Comparison of ENCODE assay signal across 24 mouse cellular contexts in the genomic region with DNA sequence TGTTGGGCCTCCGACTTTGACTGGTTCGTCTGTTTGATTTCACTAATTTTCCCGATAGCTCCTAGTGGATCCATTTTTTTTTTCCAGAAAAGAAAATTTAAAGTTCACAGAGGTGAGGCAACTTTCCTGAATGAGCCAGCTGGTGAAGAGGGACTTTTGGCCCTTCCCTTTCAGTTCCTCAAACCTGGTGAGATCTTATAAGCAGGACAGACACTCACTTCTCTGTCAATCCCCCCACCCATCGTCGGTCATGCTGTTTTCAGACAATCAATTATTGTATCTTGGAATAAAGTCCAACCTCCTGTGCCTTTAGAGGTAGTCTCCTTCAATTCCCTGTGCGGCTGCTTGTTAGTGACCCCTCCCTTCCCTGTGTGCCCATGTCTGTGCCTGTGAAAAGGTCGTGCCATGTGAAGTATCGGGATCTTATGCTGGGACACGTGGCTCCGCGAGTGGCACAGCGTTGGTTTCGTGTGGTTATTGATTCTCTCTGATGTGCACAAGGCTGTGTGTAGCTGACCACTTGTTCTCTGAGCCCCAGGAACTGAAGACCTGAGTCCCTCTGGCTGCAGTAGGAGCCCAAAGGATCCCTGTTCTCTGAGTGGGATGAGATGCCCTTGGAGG. TPM values are rescaled to one million over a fixed set of nuclear protein-coding genes. Genes with fewer than 3 reads are reported as not detected.
DNase-seq lines count a peak whose midpoint lies in the region; TF ChIP-seq lines count a peak whose summit lies in the region.
"Had no signal": no experiment of that assay in that cellular context is flagged by ENCODE, and none has a peak within 500 bp of the region (broad histone marks: within the 10 kb centered on the region; RNA-seq: fewer than 3 reads in every experiment).

No protein-coding gene starts in this region.

- WGBS in heart, adult 2 months = 92% methylated on average over 13 of the region's 13 CpGs
- WGBS in spleen, adult 2 months = 82% methylated on average over 13 of the region's 13 CpGs

- no peak overlapping the region for H3K27ac ChIP-seq in heart, adult 2 months
- H3K27ac ChIP-seq in spleen, adult 2 months (ENCODE audit: insufficient read depth, low read length) = peak overlapping the region; percentile 15; the same call in 1 of the 2 replicates
- H3K27ac ChIP-seq in CH12.LX (ENCODE audit: insufficient read depth, low read depth) = peak overlapping the region; percentile 11; the same call in 1 of the 2 replicates
- H3K27ac ChIP-seq: embryonic facial prominence, embryonic 12.5 days; forebrain, embryonic 12.5 days; heart, embryonic 10.5 days; heart, embryonic 13.5 days; hindbrain, embryonic 14.5 days had no signal

- H3K36me3 ChIP-seq in heart, adult 2 months (ENCODE audit: control insufficient read depth, insufficient read depth, low read length) = no peaks in the 10 kb centered on the region
- H3K36me3 ChIP-seq in spleen, adult 2 months (ENCODE audit: control insufficient read depth, insufficient read depth, low read length) = no peaks in the 10 kb centered on the region
- no peaks in the 10 kb centered on the region for H3K36me3 ChIP-seq in CH12.LX (replicated peaks in 1 of 2; ENCODE audit: control insufficient read depth in 1 of 2, insufficient read depth in 1 of 2, low read length in 1 of 2)
- H3K36me3 ChIP-seq: embryonic facial prominence, embryonic 12.5 days; embryonic facial prominence, embryonic 15.5 days; forebrain, embryonic 12.5 days; heart, embryonic 10.5 days; heart, embryonic 13.5 days had no signal

- no peaks in the 10 kb centered on the region for H3K79me2 ChIP-seq in heart, adult 2 months (replicated peaks; ENCODE audit: control insufficient read depth, insufficient read depth, low read length)
- no peaks in the 10 kb centered on the region for H3K79me2 ChIP-seq in CH12.LX (replicated peaks; ENCODE audit: control insufficient read depth, extremely low read depth, insufficient read depth, poor library complexity, severe bottlenecking)

- no peaks in the 10 kb centered on the region for H3K27me3 ChIP-seq in heart, adult 2 months (ENCODE audit: control insufficient read depth, insufficient read depth, low read length)
- H3K27me3 ChIP-seq in spleen, adult 2 months (ENCODE audit: control insufficient read depth, insufficient read depth, low read length) = no peaks in the 10 kb centered on the region
- H3K27me3 ChIP-seq in CH12.LX (replicated peaks) = no peaks in the 10 kb centered on the region
- H3K27me3 ChIP-seq: embryonic facial prominence, embryonic 12.5 days; embryonic facial prominence, embryonic 15.5 days; forebrain, embryonic 12.5 days; heart, embryonic 13.5 days had no signal

- dilution Hi-C loops in CH12.LX (cut with MboI; ENCODE audit: extremely low pct_ligation_motif_present, extremely low pct_unique_long_range_greater_than_20kb, low sequenced_read_pairs) = no loop called here

- no peaks in the 10 kb centered on the region for H3K9me3 ChIP-seq in CH12.LX (replicated peaks; ENCODE audit: low read length)
- H3K9me3 ChIP-seq: embryonic facial prominence, embryonic 12.5 days; embryonic facial prominence, embryonic 15.5 days; forebrain, embryonic 12.5 days; heart, embryonic 10.5 days; heart, embryonic 13.5 days had no signal

- TF ChIP-seq EP300 in heart, adult 2 months (IDR thresholded peaks at IDR 0.05; ENCODE audit: insufficient read depth, low read depth, low read length) = no peak
- TF ChIP-seq EP300 in CH12.LX (IDR thresholded peaks at IDR 0.05; ENCODE audit: low read length) = peak; percentile 93

- in situ Hi-C loops in CH12.LX (cut with MboI; ENCODE audit: low pct_ligation_motif_present, low pct_unique_long_range_greater_than_20kb, low sequenced_read_pairs) = no loop called here

- H3K4me1 ChIP-seq in heart, adult 2 months (ENCODE audit: control insufficient read depth, insufficient read depth, low read length) = peaks cover 13% of the 10 kb centered on the region
- peaks cover 28% of the 10 kb centered on the region; the same call in 1 of the 2 replicates for H3K4me1 ChIP-seq in spleen, adult 2 months (ENCODE audit: control insufficient read depth, insufficient read depth, insufficient read length)
- peaks cover 25 to 44% of the 10 kb centered on the region in 2 experiments for H3K4me1 ChIP-seq in CH12.LX (ENCODE audit: control insufficient read depth in 1 of 2, insufficient read depth in 2 of 2)
- H3K4me1 ChIP-seq: embryonic facial prominence, embryonic 12.5 days; forebrain, embryonic 12.5 days had no signal

- H3K4me2 ChIP-seq in CH12.LX (ENCODE audit: insufficient read depth, low read depth, poor library complexity, severe bottlenecking) = peak overlapping the region; percentile 48
- H3K4me2 ChIP-seq: embryonic facial prominence, embryonic 12.5 days; embryonic facial prominence, embryonic 15.5 days; forebrain, embryonic 12.5 days; heart, embryonic 13.5 days; hindbrain, embryonic 14.5 days had no signal

- intact Hi-C loops in heart, adult 2 months (cut with DNase I) = no loop called here

- no peak for TF ChIP-seq POLR2A in heart, adult 2 months (IDR thresholded peaks at IDR 0.05; ENCODE audit: insufficient read depth, low read depth, low read length)
- no peak for TF ChIP-seq POLR2A in spleen, adult 2 months (IDR thresholded peaks at IDR 0.05; ENCODE audit: low read depth, low read length)
- TF ChIP-seq POLR2A in CH12.LX (IDR thresholded peaks at IDR 0.05; ENCODE audit: low read depth, low read length) = no peak

- H3K9ac ChIP-seq in heart, adult 2 months (ENCODE audit: low read depth, low read length) = no peak overlapping the region
- no peak overlapping the region for H3K9ac ChIP-seq in CH12.LX (ENCODE audit: insufficient read depth, low read depth)
- H3K9ac ChIP-seq: embryonic facial prominence, embryonic 12.5 days; embryonic facial prominence, embryonic 15.5 days; forebrain, embryonic 12.5 days; heart, embryonic 13.5 days; hindbrain, embryonic 14.5 days had no signal

- no peak for TF ChIP-seq CTCF in heart, adult 2 months (IDR thresholded peaks at IDR 0.05)
- TF ChIP-seq CTCF in spleen, adult 2 months (IDR thresholded peaks at IDR 0.05; ENCODE audit: extremely low read depth, insufficient read depth, insufficient read length, insufficient replicate concordance) = no peak
- no peak for TF ChIP-seq CTCF in CH12.LX (conservative IDR thresholded peaks at IDR 0.05 in 1 of 2, IDR thresholded peaks at IDR 0.05 in 1 of 2; ENCODE audit: low read depth in 2 of 2, low read length in 2 of 2)

- DNase-seq in heart, adult 11 months = peak; percentile 84
- no peak for DNase-seq in heart, adult 2 months
- peak in 1 of 2 experiments; percentile 31 for DNase-seq in spleen, adult 2 months (ENCODE audit: low read depth in 1 of 2, low spot score in 2 of 2)
- no peak for DNase-seq in spleen, postnatal 14 days (ENCODE audit: low spot score in 2 of 2)
- peak; percentile 49 for DNase-seq in CH12.LX (ENCODE audit: extremely low read depth)
- DNase-seq in adrenal gland, adult 2 months = no peak
- no peak for DNase-seq in embryo, embryonic 10 days (ENCODE audit: low spot score)
- DNase-seq: adrenal gland, postnatal 10 days; adrenal gland, postnatal 36 days; cerebellum, adult 18-20 months; cerebellum, adult 9-10 months; cerebellum, postnatal 14 days; gastrocnemius, postnatal 10 days; gastrocnemius, postnatal 36 days; heart, adult 18-20 months; heart, postnatal 14 days; heart, postnatal 4 days had no signal

- no peak; the same call in 1 of the 2 replicates for TF ChIP-seq RAD21 in CH12.LX (IDR thresholded peaks at IDR 0.05; ENCODE audit: low read depth, low read length)

- no peak overlapping the region for H3K4me3 ChIP-seq in heart, adult 2 months
- no peak overlapping the region for H3K4me3 ChIP-seq in spleen, adult 2 months (ENCODE audit: extremely low read depth, insufficient read depth, insufficient read length)
- H3K4me3 ChIP-seq in CH12.LX (replicated peaks in 1 of 3; ENCODE audit: low read depth in 2 of 3, low read length in 2 of 3, poor library complexity in 1 of 3) = peak overlapping the region in 2 of 3 experiments; percentile 5 to 16
- H3K4me3 ChIP-seq: embryonic facial prominence, embryonic 12.5 days; embryonic facial prominence, embryonic 15.5 days; erythroblast, embryonic 14.5 days; forebrain, embryonic 12.5 days; heart, embryonic 10.5 days; heart, embryonic 13.5 days had no signal

TF ChIP-seq in CH12.LX, 34 proteins besides CTCF, POLR2A, EP300 and RAD21 (continues in another document):
- TF ChIP-seq JUND (conservative IDR thresholded peaks at IDR 0.05; ENCODE audit: low read depth, low read length) (0 out of 2 replicates have a peak, but pooled peaks have one; percentile 18), MEF2A (IDR thresholded peaks at IDR 0.05; ENCODE audit: borderline replicate concordance, low read depth, low read length) (peak; percentile 61; the same call in 1 of the 2 replicates), NELFE (IDR thresholded peaks at IDR 0.05; ENCODE audit: low read depth, low read length) (no peak), IRF4 (IDR thresholded peaks at IDR 0.05; ENCODE audit: low read depth, low read length) (peak; percentile 94), RCOR1 (conservative IDR thresholded peaks at IDR 0.05; ENCODE audit: low read depth, low read length) (peak; percentile 85), KAT2A (IDR thresholded peaks at IDR 0.05; ENCODE audit: insufficient replicate concordance, low read length) (no peak), MAX (IDR thresholded peaks at IDR 0.05; ENCODE audit: low read length) (peak; percentile 93), MYC (IDR thresholded peaks at IDR 0.05; ENCODE audit: low read depth, low read length) (peak; percentile 78), SIN3A (IDR thresholded peaks at IDR 0.05; ENCODE audit: low read length) (peak; percentile 68; the same call in 1 of the 2 replicates), JUN (IDR thresholded peaks at IDR 0.05; ENCODE audit: insufficient read depth, low read depth, low read length) (peak; percentile 41; the same call in 1 of the 2 replicates), ETS1 (conservative IDR thresholded peaks at IDR 0.05; ENCODE audit: low read depth, low read length) (peak; percentile 65; the same call in 1 of the 2 replicates), TCF12 (IDR thresholded peaks at IDR 0.05; ENCODE audit: low read depth, low read length) (peak; percentile 61; the same call in 1 of the 2 replicates), NRF1 (IDR thresholded peaks at IDR 0.05; ENCODE audit: low read depth, low read length) (no peak), BHLHE40 (IDR thresholded peaks at IDR 0.05; ENCODE audit: low read depth, low read length) (peak; percentile 4; the same call in 1 of the 2 replicates), CHD2 (IDR thresholded peaks at IDR 0.05; ENCODE audit: low read length) (peak; percentile 64)

RNA-seq across cellular contexts. Expression of gene Slc38a2, which starts 55.9 kb away (rescaled TPM):
- 100 to 1,000 TPM; 149 to 209 TPM for total RNA-seq in heart, adult 2 months (2021)
- 59.3 and 109 TPM in 2 replicates for polyA plus RNA-seq in heart, adult 2 months (2012; rRNA removed)
- polyA plus RNA-seq in spleen, adult 2 months (2012; rRNA removed) = 25.9 and 28.5 TPM in 2 replicates
- total RNA-seq in CH12.LX (2012; rRNA removed) (35.5 and 41.4 TPM in 2 replicates), CH12.LX (2014; rRNA removed) (53.6 and 59.3 TPM in 2 replicates)
- 57.5 and 70.5 TPM in 2 replicates for polyA plus RNA-seq in CH12.LX (2012; ENCODE audit: insufficient read length, low read depth)
- 100 to 1,000 TPM; 113 to 208 TPM for total RNA-seq in adrenal gland, adult 2 months (2021)
- 20.4 and 30.4 TPM in 2 replicates for polyA plus RNA-seq in adrenal gland, adult 2 months (2012; rRNA removed)

Comparison
In these comparisons a context has a peak if more than half of its experiments do, and no peak if none do; other contexts are left out.
1. DNase-seq: peak in heart, adult 11 months (single experiment) and CH12.LX (single experiment); none in heart, adult 2 months (0 of 2), spleen, postnatal 14 days (0 of 2), adrenal gland, adult 2 months (single experiment) and embryo, embryonic 10 days (single experiment).
2. H3K4me3 ChIP-seq: peak in CH12.LX (2 of 3); none in heart, adult 2 months (single experiment) and spleen, adult 2 months (single experiment).